Mouse (Mus musculus): ENCODE measurements around the gene Olfr1155. TPM values are rescaled to one million over a fixed set of nuclear protein-coding genes. Genes with fewer than 3 reads are reported as not detected.

Olfr1155 gene
- not detected in 2 replicates for polyA plus RNA-seq (2014; fragmentation: Nextera tagmentation; extraction: Ambion mirVana)

GRCm38 (mm10) chr2:87945037-87945436 is at the start of gene Olfr1155:
TSS of gene Olfr1155 (minus strand) at chr2:87945137.
- Histone ChIP-seq H3K4me2 (no peak within 1 kb of the TSS), H3K27me3 (replicated peaks; ENCODE audit: control insufficient read depth, insufficient read depth, low read length) (no peaks in the 10 kb centered on the region), H3K9me3 (ENCODE audit: control insufficient read depth, low read length) (no peaks in the 10 kb centered on the region; the same call in 1 of the 2 replicates), H3K36me3 (ENCODE audit: control insufficient read depth, insufficient read depth, low read length) (no peaks in the 10 kb centered on the region), H3K9ac (ENCODE audit: low read depth, low read length) (no peak within 1 kb of the TSS), H3K4me3 (ENCODE audit: low read depth, low read length) (no peak within 1 kb of the TSS), H3K4me1 (replicated peaks; ENCODE audit: control insufficient read depth, insufficient read depth, low read length) (no peaks in the 10 kb centered on the region), H3K27ac (ENCODE audit: low read depth, low read length) (no peak within 1 kb of the TSS)
- WGBS = 85% methylated on average over 1 of the region's 1 CpGs
- DNase-seq (ENCODE audit: low spot score) (no peak), ATAC-seq (replicated peaks; ENCODE audit: low FRiP score) (no peak)

GRCm38 (mm10) chr2:87989813-87990212 is 44.9 kb upstream of the Olfr1155 start, which contains the start of gene Olfr1158:
TSS of gene Olfr1158 (plus strand) at chr2:87990113.
- H3K4me3 ChIP-seq (ENCODE audit: low read depth, low read length) = no peak within 1 kb of the TSS
- H3K36me3 ChIP-seq (ENCODE audit: control insufficient read depth, insufficient read depth, low read length) = no peaks in the 10 kb centered on the region
- H3K4me2 ChIP-seq = no peak within 1 kb of the TSS
- DNase-seq (ENCODE audit: low spot score) = no peak
- H3K9me3 ChIP-seq (ENCODE audit: control insufficient read depth, low read length) = no peaks in the 10 kb centered on the region
- no peaks in the 10 kb centered on the region for H3K4me1 ChIP-seq (replicated peaks; ENCODE audit: control insufficient read depth, insufficient read depth, low read length)
- no peak for ATAC-seq (replicated peaks; ENCODE audit: low FRiP score)
- no peak within 1 kb of the TSS for H3K9ac ChIP-seq (ENCODE audit: low read depth, low read length)
- no peak within 1 kb of the TSS for H3K27ac ChIP-seq (ENCODE audit: low read depth, low read length)
- H3K27me3 ChIP-seq (replicated peaks; ENCODE audit: control insufficient read depth, insufficient read depth, low read length) = no peaks in the 10 kb centered on the region

GRCm38 (mm10) chr2:87974563-87974962 is 29.6 kb upstream of the Olfr1155 start, which contains the start of gene Olfr74:
TSS of gene Olfr74 (minus strand) at chr2:87974663.
- H3K9me3 ChIP-seq (ENCODE audit: control insufficient read depth, low read length) = no peaks in the 10 kb centered on the region
- no peak within 1 kb of the TSS for H3K27ac ChIP-seq (ENCODE audit: low read depth, low read length)
- no peaks in the 10 kb centered on the region for H3K4me1 ChIP-seq (replicated peaks; ENCODE audit: control insufficient read depth, insufficient read depth, low read length)
- H3K36me3 ChIP-seq (ENCODE audit: control insufficient read depth, insufficient read depth, low read length) = no peaks in the 10 kb centered on the region
- no peak within 1 kb of the TSS for H3K4me3 ChIP-seq (ENCODE audit: low read depth, low read length)
- ATAC-seq (replicated peaks; ENCODE audit: low FRiP score) (no peak), DNase-seq (ENCODE audit: low spot score) (no peak)
- no peaks in the 10 kb centered on the region for H3K27me3 ChIP-seq (replicated peaks; ENCODE audit: control insufficient read depth, insufficient read depth, low read length)
- H3K4me2 ChIP-seq = no peak within 1 kb of the TSS
- 61% methylated on average over 3 of the region's 3 CpGs for WGBS
- H3K9ac ChIP-seq (ENCODE audit: low read depth, low read length) = no peak within 1 kb of the TSS

GRCm38 (mm10) chr2:87968199-87968598 is 23.3 kb upstream of the Olfr1155 start, which contains the start of gene Olfr1157:
TSS of gene Olfr1157 (minus strand) at chr2:87968299.
- Histone ChIP-seq H3K4me3 (ENCODE audit: low read depth, low read length) (no peak within 1 kb of the TSS), H3K9me3 (ENCODE audit: control insufficient read depth, low read length) (no peaks in the 10 kb centered on the region), H3K4me1 (replicated peaks; ENCODE audit: control insufficient read depth, insufficient read depth, low read length) (no peaks in the 10 kb centered on the region), H3K4me2 (no peak within 1 kb of the TSS), H3K36me3 (ENCODE audit: control insufficient read depth, insufficient read depth, low read length) (no peaks in the 10 kb centered on the region), H3K27me3 (replicated peaks; ENCODE audit: control insufficient read depth, insufficient read depth, low read length) (no peaks in the 10 kb centered on the region), H3K27ac (ENCODE audit: low read depth, low read length) (no peak within 1 kb of the TSS), H3K9ac (ENCODE audit: low read depth, low read length) (no peak within 1 kb of the TSS)
- ATAC-seq (replicated peaks; ENCODE audit: low FRiP score) = no peak
- no peak for DNase-seq (ENCODE audit: low spot score)
- WGBS = 95% methylated on average over 4 of the region's 4 CpGs

GRCm38 (mm10) chr2:87953000-87953399 is 8.1 kb upstream of the Olfr1155 start, which contains the start of gene Olfr1156:
TSS of gene Olfr1156 (minus strand) at chr2:87953100.
- Histone ChIP-seq H3K9ac (ENCODE audit: low read depth, low read length) (no peak within 1 kb of the TSS), H3K4me3 (ENCODE audit: low read depth, low read length) (no peak within 1 kb of the TSS), H3K4me1 (replicated peaks; ENCODE audit: control insufficient read depth, insufficient read depth, low read length) (no peaks in the 10 kb centered on the region), H3K4me2 (no peak within 1 kb of the TSS), H3K9me3 (ENCODE audit: control insufficient read depth, low read length) (no peaks in the 10 kb centered on the region), H3K27ac (ENCODE audit: low read depth, low read length) (no peak within 1 kb of the TSS), H3K27me3 (replicated peaks; ENCODE audit: control insufficient read depth, insufficient read depth, low read length) (no peaks in the 10 kb centered on the region), H3K36me3 (ENCODE audit: control insufficient read depth, insufficient read depth, low read length) (no peaks in the 10 kb centered on the region)
- DNase-seq (ENCODE audit: low spot score) (no peak), ATAC-seq (replicated peaks; ENCODE audit: low FRiP score) (no peak)

- ATAC-seq (replicated peaks; ENCODE audit: low FRiP score) (no peak), DNase-seq (ENCODE audit: low spot score) (no peak)
- no peaks in the 10 kb centered on the region for H3K36me3 ChIP-seq (ENCODE audit: control insufficient read depth, insufficient read depth, low read length)
- 97% methylated on average over 1 of the region's 1 CpGs for WGBS
- H3K27ac ChIP-seq (ENCODE audit: low read depth, low read length) = no peak within 1 kb of the TSS
- H3K4me1 ChIP-seq (replicated peaks; ENCODE audit: control insufficient read depth, insufficient read depth, low read length) = no peaks in the 10 kb centered on the region
- no peak within 1 kb of the TSS for H3K4me2 ChIP-seq
- H3K9me3 ChIP-seq (ENCODE audit: control insufficient read depth, low read length) = no peaks in the 10 kb centered on the region
- H3K4me3 ChIP-seq (ENCODE audit: low read depth, low read length) = no peak within 1 kb of the TSS
- no peak within 1 kb of the TSS for H3K9ac ChIP-seq (ENCODE audit: low read depth, low read length)
- no peaks in the 10 kb centered on the region for H3K27me3 ChIP-seq (replicated peaks; ENCODE audit: control insufficient read depth, insufficient read depth, low read length)
These were observed 39.9 kb downstream of the Olfr1155 start, which contains the start of gene Olfr1154 for GRCm38 (mm10) chr2:87905066-87905465. TSS of gene Olfr1154 (minus strand) at chr2:87905166.

GRCm38 (mm10) chr2:87894662-87895061 is 50.3 kb downstream of the Olfr1155 start, which contains the start of gene Olfr1153:
TSS of gene Olfr1153 (plus strand) at chr2:87894962.
- Histone ChIP-seq H3K27me3 (replicated peaks; ENCODE audit: control insufficient read depth, insufficient read depth, low read length) (no peaks in the 10 kb centered on the region), H3K9ac (ENCODE audit: low read depth, low read length) (no peak within 1 kb of the TSS), H3K4me1 (replicated peaks; ENCODE audit: control insufficient read depth, insufficient read depth, low read length) (no peaks in the 10 kb centered on the region), H3K27ac (ENCODE audit: low read depth, low read length) (no peak within 1 kb of the TSS), H3K36me3 (ENCODE audit: control insufficient read depth, insufficient read depth, low read length) (no peaks in the 10 kb centered on the region), H3K4me2 (no peak within 1 kb of the TSS), H3K9me3 (ENCODE audit: control insufficient read depth, low read length) (no peaks in the 10 kb centered on the region), H3K4me3 (ENCODE audit: low read depth, low read length) (no peak within 1 kb of the TSS)
- WGBS = 58% methylated on average over 1 of the region's 1 CpGs
- ATAC-seq (replicated peaks; ENCODE audit: low FRiP score) (no peak), DNase-seq (ENCODE audit: low spot score) (no peak)

Other genes starting within 250 kb of the Olfr1155 start
- not detected in 2 replicates for gene Olfr1137, start 232.0 kb downstream of the Olfr1155 start, polyA plus RNA-seq (2014; fragmentation: Nextera tagmentation; extraction: Ambion mirVana)
- not detected in 2 replicates for gene Olfr1138, start 205.2 kb downstream of the Olfr1155 start, polyA plus RNA-seq (2014; fragmentation: Nextera tagmentation; extraction: Ambion mirVana)
- gene Olfr1140, start 201.4 kb downstream of the Olfr1155 start, polyA plus RNA-seq (2014; fragmentation: Nextera tagmentation; extraction: Ambion mirVana) = not detected in 2 replicates
- gene Olfr1141, start 191.1 kb downstream of the Olfr1155 start, polyA plus RNA-seq (2014; fragmentation: Nextera tagmentation; extraction: Ambion mirVana) = not detected in 2 replicates
- gene Olfr152, start 165.7 kb downstream of the Olfr1155 start, polyA plus RNA-seq (2014; fragmentation: Nextera tagmentation; extraction: Ambion mirVana) = not detected in 2 replicates
- gene Olfr1143, start 144.5 kb downstream of the Olfr1155 start, polyA plus RNA-seq (2014; fragmentation: Nextera tagmentation; extraction: Ambion mirVana) = not detected in 2 replicates
- gene Olfr1145, start 135.3 kb downstream of the Olfr1155 start, polyA plus RNA-seq (2014; fragmentation: Nextera tagmentation; extraction: Ambion mirVana) = not detected in 2 replicates
- gene Olfr1148, start 114.6 kb downstream of the Olfr1155 start, polyA plus RNA-seq (2014; fragmentation: Nextera tagmentation; extraction: Ambion mirVana) = not detected in 2 replicates
- not detected in 2 replicates for gene Olfr1150-ps1, start 101.1 kb downstream of the Olfr1155 start, polyA plus RNA-seq (2014; fragmentation: Nextera tagmentation; extraction: Ambion mirVana)
- gene Olfr1151, start 89.3 kb downstream of the Olfr1155 start, polyA plus RNA-seq (2014; fragmentation: Nextera tagmentation; extraction: Ambion mirVana) = not detected in 2 replicates
- gene Olfr1152, start 78.6 kb downstream of the Olfr1155 start, polyA plus RNA-seq (2014; fragmentation: Nextera tagmentation; extraction: Ambion mirVana) = not detected in 2 replicates
- not detected in 2 replicates for gene Olfr1153, start 50.2 kb downstream of the Olfr1155 start, polyA plus RNA-seq (2014; fragmentation: Nextera tagmentation; extraction: Ambion mirVana)
- not detected in 2 replicates for gene Olfr1154, start 40.0 kb downstream of the Olfr1155 start, polyA plus RNA-seq (2014; fragmentation: Nextera tagmentation; extraction: Ambion mirVana)
- not detected in 2 replicates for gene Olfr1156, start 8.0 kb upstream of the Olfr1155 start, polyA plus RNA-seq (2014; fragmentation: Nextera tagmentation; extraction: Ambion mirVana)
- gene Olfr1157, start 23.2 kb upstream of the Olfr1155 start, polyA plus RNA-seq (2014; fragmentation: Nextera tagmentation; extraction: Ambion mirVana) = not detected in 2 replicates
- not detected in 2 replicates for gene Olfr74, start 29.5 kb upstream of the Olfr1155 start, polyA plus RNA-seq (2014; fragmentation: Nextera tagmentation; extraction: Ambion mirVana)
- gene Olfr1158, start 45.0 kb upstream of the Olfr1155 start, polyA plus RNA-seq (2014; fragmentation: Nextera tagmentation; extraction: Ambion mirVana) = not detected in 2 replicates
- gene Olfr1160, start 63.1 kb upstream of the Olfr1155 start, polyA plus RNA-seq (2014; fragmentation: Nextera tagmentation; extraction: Ambion mirVana) = not detected in 2 replicates
- gene Olfr1161, start 77.6 kb upstream of the Olfr1155 start, polyA plus RNA-seq (2014; fragmentation: Nextera tagmentation; extraction: Ambion mirVana) = not detected in 2 replicates
- gene Olfr73, start 92.6 kb upstream of the Olfr1155 start, polyA plus RNA-seq (2014; fragmentation: Nextera tagmentation; extraction: Ambion mirVana) = not detected in 2 replicates
- not detected in 2 replicates for gene Olfr1162, start 106.0 kb upstream of the Olfr1155 start, polyA plus RNA-seq (2014; fragmentation: Nextera tagmentation; extraction: Ambion mirVana)
- not detected in 2 replicates for gene Olfr1163, start 126.7 kb upstream of the Olfr1155 start, polyA plus RNA-seq (2014; fragmentation: Nextera tagmentation; extraction: Ambion mirVana)
- not detected in 2 replicates for gene Olfr1164, start 148.8 kb upstream of the Olfr1155 start, polyA plus RNA-seq (2014; fragmentation: Nextera tagmentation; extraction: Ambion mirVana)
- gene Olfr1166, start 183.1 kb upstream of the Olfr1155 start, polyA plus RNA-seq (2014; fragmentation: Nextera tagmentation; extraction: Ambion mirVana) = not detected in 2 replicates
- gene Olfr1167, start 210.1 kb upstream of the Olfr1155 start, polyA plus RNA-seq (2014; fragmentation: Nextera tagmentation; extraction: Ambion mirVana) = not detected in 2 replicates
- gene Olfr1168, start 236.7 kb upstream of the Olfr1155 start, polyA plus RNA-seq (2014; fragmentation: Nextera tagmentation; extraction: Ambion mirVana) = not detected in 2 replicates

Measured in liver, embryonic 11.5 days (tissue).